Mouse (Mus musculus) cerebellum, adult 2 months (tissue): Measurements from ENCODE around the gene Haspin. TPM values are rescaled to one million over a fixed set of nuclear protein-coding genes. Genes with fewer than 3 reads are reported as not detected.

Experiments
- DNase-seq, 2 experiments: peaks; one replicate each; pipeline ENCODE4 v3.0.0; 2021
- H3K27ac ChIP-seq: fragments of 200-500 bp; 2 replicates; pipeline ENCODE4 v1.5.1; 2012; ENCODE audit warnings: low read length, control low read depth, inconsistent platforms; ENCODE audit not compliant: insufficient read depth
- H3K27me3 ChIP-seq: fragments of 200-500 bp; 2 replicates; pipeline ENCODE4 v1.6.1; 2012; ENCODE audit warnings: inconsistent platforms, mild to moderate bottlenecking, low read length, moderate library complexity; ENCODE audit not compliant: control insufficient read depth, insufficient read depth
- H3K4me1 ChIP-seq: fragments of 200-500 bp; 2 replicates; pipeline ENCODE4 v1.6.1; 2011; ENCODE audit warnings: low read length; ENCODE audit not compliant: control insufficient read depth, insufficient read depth
- H3K4me3 ChIP-seq: fragments of 200-500 bp; replicated peaks from 2 replicates; pipeline ENCODE3; 2011; ENCODE audit warnings: mild to moderate bottlenecking, low read depth, low read length, control low read depth; ENCODE audit not compliant: insufficient read depth
- CTCF ChIP-seq: fragments of 200-500 bp; IDR thresholded peaks from 2 replicates; pipeline ENCODE4 v1.5.1; 2011; ENCODE audit warnings: low read depth, mild to moderate bottlenecking, control low read depth, low read length, moderate library complexity, borderline replicate concordance; ENCODE audit not compliant: insufficient read depth
- POLR2A ChIP-seq: fragments of 200-500 bp; IDR thresholded peaks from 2 replicates; pipeline ENCODE4 v1.6.1; 2011; ENCODE audit warnings: low read length, control low read depth, borderline replicate concordance; ENCODE audit not compliant: insufficient read depth
- WGBS: fragments of 180-500 bp; shearing (Covaris S2); methylation state at CpG from one replicate; pipeline ENCODE4 v1.1.7; 2018; 5-methylcytosine and 5-hydroxymethylcytosine counted together
- polyA plus RNA-seq: library from polyadenylated mRNA; depleted of rRNA; stranded (reverse); fragments of >200 nt; gene quantifications from 2 replicates; pipeline ENCODE4 v1.2.3, GENCODE M21; 2012

Gene Haspin
- polyA plus RNA-seq, 1 experiment, result 0.05 TPM

DNA sequence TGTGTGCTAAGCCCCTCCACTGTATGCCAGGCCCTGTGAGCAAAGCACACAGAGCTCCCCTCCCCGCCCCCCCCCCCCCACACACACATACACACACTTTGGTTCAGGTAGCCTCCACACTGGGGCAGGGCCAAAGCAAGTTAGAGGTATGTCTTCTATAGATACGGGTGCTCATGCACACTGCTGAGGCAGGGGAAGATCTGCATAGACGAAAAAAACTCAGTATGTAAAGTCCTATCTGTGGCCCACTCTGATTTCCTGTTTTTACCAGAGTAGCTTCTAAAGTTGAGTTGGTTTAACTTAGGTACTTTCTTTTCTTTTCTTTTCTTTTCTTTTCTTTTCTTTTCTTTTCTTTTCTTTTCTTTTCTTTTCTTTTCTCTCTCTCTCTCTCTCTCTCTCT is 32.8 kb downstream of the Haspin start:
- no peak overlapping the region for H3K4me3 ChIP-seq
- 68% methylated on average over 3 of the region's 3 CpGs for WGBS
- no peaks in the 10 kb centered on the region for H3K4me1 ChIP-seq
- DNase-seq, result no peak
- TF ChIP-seq POLR2A (no peak), CTCF (no peak)
- no peak overlapping the region for H3K27ac ChIP-seq
- H3K27me3 ChIP-seq, result no peaks in the 10 kb centered on the region

DNA sequence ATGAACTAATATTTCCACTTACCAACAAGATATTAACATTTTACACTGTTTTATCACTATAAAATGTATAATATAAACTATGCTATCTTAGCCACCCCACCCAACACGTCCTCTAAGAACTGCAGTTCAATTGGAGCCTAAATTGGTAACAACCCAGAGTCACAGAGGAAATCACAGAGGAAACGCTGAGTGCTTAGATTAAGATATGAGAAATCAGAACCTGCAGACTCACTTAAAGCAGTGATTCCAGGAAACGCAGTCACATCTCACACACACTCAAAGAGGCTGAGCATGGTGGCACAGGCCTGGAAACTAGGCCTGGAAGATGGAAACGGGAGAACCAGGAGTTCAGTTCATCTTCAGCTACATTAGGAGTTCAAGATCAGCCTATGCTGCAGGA is 36.8 kb downstream of the Haspin start:
- TF ChIP-seq POLR2A, result no peak
- no peak for TF ChIP-seq CTCF
- no peak for DNase-seq
- Histone ChIP-seq H3K4me3 (no peak overlapping the region), H3K4me1 (no peaks in the 10 kb centered on the region), H3K27me3 (no peaks in the 10 kb centered on the region), H3K27ac (no peak overlapping the region)
- WGBS, result 91% methylated on average over 4 of the region's 4 CpGs

DNA sequence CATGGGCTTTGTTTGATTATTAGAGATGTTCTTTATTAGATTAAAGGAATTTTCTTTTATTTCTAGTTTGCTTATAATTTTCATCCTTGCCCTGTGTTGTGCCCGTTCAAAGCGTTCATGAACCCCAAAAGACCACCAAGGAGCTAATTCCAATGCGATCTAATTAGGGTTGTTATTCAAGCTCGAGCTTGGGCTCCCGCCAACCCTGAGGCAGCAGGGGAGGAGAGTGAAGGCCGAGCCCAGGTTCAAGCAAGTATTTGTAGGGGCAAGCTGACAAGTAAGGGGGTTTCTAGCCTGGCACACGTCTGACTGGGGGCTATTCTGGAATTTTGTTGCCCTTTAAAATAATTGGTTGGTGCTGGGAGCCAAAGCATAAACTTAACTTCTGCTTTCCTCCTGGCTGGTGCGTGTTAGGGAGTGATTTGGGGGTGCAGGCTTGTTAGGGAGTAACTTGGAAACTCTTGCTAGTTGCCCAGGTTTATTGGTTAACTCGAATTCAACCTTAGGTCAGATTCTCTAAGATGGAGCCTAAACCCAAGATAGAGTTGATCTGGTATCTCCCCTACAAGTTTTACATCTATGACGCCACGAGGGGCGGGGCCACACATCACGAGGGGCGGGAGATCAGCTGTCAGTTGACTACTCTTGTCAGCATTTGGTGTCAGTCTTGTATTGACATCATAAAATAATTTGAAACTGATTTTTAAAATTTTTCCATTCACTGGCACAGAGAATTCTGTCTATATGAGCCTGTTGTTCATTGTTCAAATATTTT is 37.9 kb downstream of the Haspin start:
- Histone ChIP-seq H3K27me3 (no peaks in the 10 kb centered on the region), H3K27ac (no peak overlapping the region), H3K4me1 (no peaks in the 10 kb centered on the region), H3K4me3 (no peak overlapping the region)
- 48% methylated on average over 14 of the region's 14 CpGs for WGBS
- DNase-seq, result no peak
- TF ChIP-seq CTCF, result no peak
- no peak for TF ChIP-seq POLR2A

DNA sequence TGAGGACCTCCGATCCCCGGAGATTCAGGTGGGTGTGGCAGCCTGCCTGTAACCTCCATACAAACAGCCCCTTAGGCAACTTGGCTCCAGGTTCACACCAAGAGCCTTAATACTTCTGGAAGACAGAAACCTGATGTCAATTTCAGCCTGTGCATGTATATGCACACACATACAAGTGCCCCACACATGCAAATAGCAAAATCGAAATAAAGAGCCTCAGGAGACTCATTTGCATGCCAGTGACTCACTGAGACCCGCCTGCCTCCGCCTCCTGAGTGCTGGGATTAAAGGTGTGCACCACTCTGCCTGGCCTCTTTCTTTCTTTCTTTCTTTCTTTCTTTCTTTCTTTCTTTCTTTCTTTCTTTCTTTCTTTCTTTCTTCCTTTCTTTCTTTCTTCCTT is 39.2 kb downstream of the Haspin start:
- Histone ChIP-seq H3K4me1 (no peaks in the 10 kb centered on the region), H3K4me3 (no peak overlapping the region), H3K27ac (no peak overlapping the region), H3K27me3 (no peaks in the 10 kb centered on the region)
- WGBS, result 50% methylated on average over 5 of the region's 5 CpGs
- TF ChIP-seq POLR2A (no peak), CTCF (no peak)
- DNase-seq, result no peak

DNA sequence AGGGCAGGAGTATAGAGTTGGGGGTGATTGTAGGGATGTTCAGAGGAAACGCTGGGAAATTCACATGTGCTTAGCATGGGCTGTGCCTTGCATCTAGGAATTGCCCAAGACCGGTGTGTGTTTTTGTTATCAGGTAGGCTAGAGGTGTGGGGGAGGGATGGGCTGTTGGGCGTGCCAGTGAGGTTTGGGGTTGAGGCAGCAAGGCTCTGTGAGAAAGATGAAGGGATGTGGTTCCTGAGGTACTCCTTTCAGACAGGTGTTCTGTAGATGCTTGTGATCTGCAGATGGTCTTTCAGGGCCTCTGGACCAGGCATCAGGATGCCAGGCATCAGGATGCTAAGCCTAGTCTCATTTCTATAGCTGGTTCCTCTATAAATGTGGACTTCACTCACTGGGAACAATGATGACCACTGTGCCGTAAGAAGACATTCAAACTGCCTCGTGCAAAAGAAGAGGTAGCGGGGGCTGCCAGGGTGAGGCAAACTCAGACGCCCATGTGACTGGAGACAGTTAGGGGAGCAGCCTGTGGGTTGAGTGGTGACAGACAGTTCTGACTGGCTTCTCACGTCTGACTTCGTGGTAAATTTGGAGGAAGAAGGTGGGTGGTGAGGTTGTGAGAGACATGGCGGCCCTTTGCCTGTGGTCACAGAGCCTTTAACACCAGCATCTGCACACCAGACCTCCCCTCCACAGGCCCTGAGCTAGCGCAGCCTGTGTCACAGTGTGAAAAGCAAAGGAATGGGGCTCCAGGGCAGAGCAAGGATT is 43.7 kb downstream of the Haspin start:
- Histone ChIP-seq H3K4me1 (no peaks in the 10 kb centered on the region), H3K27ac (no peak overlapping the region), H3K27me3 (no peaks in the 10 kb centered on the region), H3K4me3 (no peak overlapping the region)
- DNase-seq, result no peak
- WGBS, result 71% methylated on average over 11 of the region's 11 CpGs
- TF ChIP-seq POLR2A (no peak), CTCF (no peak)

DNA sequence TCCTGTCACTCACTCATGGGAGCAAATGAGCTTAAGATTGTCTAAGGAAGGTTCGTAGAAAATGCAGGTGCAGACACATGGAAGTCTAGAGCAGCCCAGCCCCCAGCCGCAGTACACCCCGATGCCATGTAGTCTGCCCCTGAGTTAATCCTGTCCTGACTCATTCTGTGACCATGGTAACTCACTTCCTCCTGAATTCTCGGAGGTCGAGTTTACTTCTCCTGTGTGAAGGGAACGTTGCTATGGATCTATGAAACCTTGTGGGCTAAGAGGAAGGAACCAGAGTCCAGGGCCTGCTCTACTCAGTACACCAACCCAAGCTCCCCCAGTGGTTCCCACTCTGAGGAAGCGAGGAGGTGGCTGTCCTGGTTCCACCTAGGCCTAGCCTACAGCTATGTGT is 45.2 kb downstream of the Haspin start:
- DNase-seq, result no peak
- WGBS, result 79% methylated on average over 7 of the region's 7 CpGs
- Histone ChIP-seq H3K4me1 (no peaks in the 10 kb centered on the region), H3K27me3 (no peaks in the 10 kb centered on the region), H3K27ac (no peak overlapping the region), H3K4me3 (no peak overlapping the region)
- no peak for TF ChIP-seq POLR2A
- TF ChIP-seq CTCF, result no peak

DNA sequence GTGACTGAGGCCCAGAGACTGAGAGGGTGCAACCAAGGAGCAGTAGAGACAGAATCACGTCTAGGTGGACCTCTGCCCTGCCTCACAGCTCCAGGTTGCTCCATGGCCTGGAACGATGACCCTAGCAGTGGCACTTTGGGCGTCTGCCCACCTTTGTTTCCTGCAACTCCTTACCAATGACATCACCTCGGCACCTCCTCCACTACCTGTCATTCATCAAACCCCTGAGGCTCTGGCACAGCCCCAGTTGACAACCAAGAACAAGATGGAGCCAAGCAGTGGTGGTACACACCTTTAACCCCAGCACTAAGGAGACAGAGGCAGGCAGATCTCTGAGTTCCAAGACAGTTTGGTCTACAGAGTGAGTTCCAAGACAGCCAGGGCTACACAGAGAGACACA is 46.0 kb downstream of the Haspin start:
- no peak for DNase-seq

DNA sequence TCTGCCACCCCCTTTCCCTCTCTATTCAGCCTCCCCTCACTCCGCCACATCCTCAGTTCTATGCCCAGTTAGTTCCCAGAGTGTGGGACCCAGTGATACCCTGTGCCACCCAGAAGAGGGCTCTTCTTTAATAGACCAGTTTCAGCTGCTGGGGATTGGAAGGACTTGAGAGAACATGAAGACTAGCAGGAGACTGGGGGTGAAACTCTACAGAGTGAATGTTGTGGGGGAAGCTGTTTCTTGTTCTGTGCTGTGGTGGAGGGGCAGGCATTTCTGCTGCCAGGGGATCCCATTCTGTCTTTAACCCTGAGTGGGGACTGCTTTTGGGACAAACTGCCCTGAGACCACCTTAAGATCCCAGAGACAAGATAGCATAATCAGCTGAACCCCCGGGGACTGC is 47.3 kb downstream of the Haspin start:
- no peak for DNase-seq
- H3K27ac ChIP-seq, result no peak overlapping the region
- no peak overlapping the region for H3K4me3 ChIP-seq
- TF ChIP-seq POLR2A (no peak), CTCF (no peak)
- H3K27me3 ChIP-seq, result no peaks in the 10 kb centered on the region
- WGBS, result 89% methylated on average over 2 of the region's 2 CpGs
- no peaks in the 10 kb centered on the region for H3K4me1 ChIP-seq

More for the DNA sequence above, 46.0 kb downstream of the Haspin start:
- H3K4me3 ChIP-seq, result no peak overlapping the region
- no peak for TF ChIP-seq CTCF
- H3K27ac ChIP-seq, result no peak overlapping the region
- no peaks in the 10 kb centered on the region for H3K27me3 ChIP-seq
- no peaks in the 10 kb centered on the region for H3K4me1 ChIP-seq
- 78% methylated on average over 4 of the region's 4 CpGs for WGBS
